Mouse (Mus musculus): ENCODE results near the gene Cib4. TPM values are rescaled to one million over a fixed set of nuclear protein-coding genes. Genes with fewer than 3 reads are reported as not detected.

Cib4 gene
- polyA plus RNA-seq, 1 experiment from 2014 or later: not detected

GRCm38 (mm10) chr5:30496821-30497220 lies 48.8 kb downstream of the Cib4 start:
- WGBS: 86% methylated on average over 8 of the region's 8 CpGs
- no peak for ATAC-seq (ENCODE audit: low FRiP score, low read depth)

DNA sequence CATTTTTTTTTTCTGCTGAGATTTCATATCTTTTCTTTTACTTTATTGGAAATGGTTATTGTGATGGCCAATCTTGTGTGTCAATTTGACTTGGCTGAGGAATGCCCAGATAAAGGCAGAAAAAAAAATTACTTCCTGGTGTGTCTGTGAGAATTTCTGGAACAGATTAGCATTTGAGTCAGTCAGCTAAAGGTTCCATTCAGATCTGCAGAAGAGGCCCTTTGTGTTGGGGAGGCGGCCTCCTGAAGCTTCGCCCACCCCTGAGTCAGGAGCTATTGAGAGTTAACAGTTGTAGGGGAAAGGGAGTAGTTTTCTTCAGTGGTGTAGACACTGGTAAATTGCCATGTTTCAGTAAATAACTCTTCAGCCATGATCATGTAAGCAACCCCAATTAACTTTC lies 50.3 kb downstream of the Cib4 start:
- Histone ChIP-seq H3K9me3 (no peaks in the 10 kb centered on the region), H3K4me1 (replicated peaks) (no peaks in the 10 kb centered on the region), H3K27me3 (no peaks in the 10 kb centered on the region), H3K4me2 (no peak overlapping the region), H3K36me3 (no peaks in the 10 kb centered on the region), H3K27ac (replicated peaks) (no peak overlapping the region), H3K9ac (no peak overlapping the region), H3K4me3 (no peak overlapping the region)
- 49% methylated on average over 2 of the region's 2 CpGs for WGBS
- no peak for ATAC-seq (ENCODE audit: low FRiP score, low read depth)

More at GRCm38 (mm10) chr5:30496821-30497220, 48.8 kb downstream of the Cib4 start:
- Histone ChIP-seq H3K4me2 (no peak overlapping the region), H3K9me3 (no peaks in the 10 kb centered on the region), H3K27me3 (no peaks in the 10 kb centered on the region), H3K36me3 (no peaks in the 10 kb centered on the region), H3K9ac (no peak overlapping the region), H3K4me3 (no peak overlapping the region), H3K27ac (replicated peaks) (no peak overlapping the region), H3K4me1 (replicated peaks) (no peaks in the 10 kb centered on the region)

GRCm38 (mm10) chr5:30494606-30495005 lies 51.0 kb downstream of the Cib4 start:
- 87% methylated on average over 7 of the region's 7 CpGs for WGBS
- Histone ChIP-seq H3K9me3 (no peaks in the 10 kb centered on the region), H3K36me3 (no peaks in the 10 kb centered on the region), H3K4me3 (no peak overlapping the region), H3K27ac (replicated peaks) (no peak overlapping the region), H3K9ac (no peak overlapping the region), H3K27me3 (no peaks in the 10 kb centered on the region), H3K4me2 (no peak overlapping the region), H3K4me1 (replicated peaks) (no peaks in the 10 kb centered on the region)
- ATAC-seq (ENCODE audit: low FRiP score, low read depth): no peak

DNA sequence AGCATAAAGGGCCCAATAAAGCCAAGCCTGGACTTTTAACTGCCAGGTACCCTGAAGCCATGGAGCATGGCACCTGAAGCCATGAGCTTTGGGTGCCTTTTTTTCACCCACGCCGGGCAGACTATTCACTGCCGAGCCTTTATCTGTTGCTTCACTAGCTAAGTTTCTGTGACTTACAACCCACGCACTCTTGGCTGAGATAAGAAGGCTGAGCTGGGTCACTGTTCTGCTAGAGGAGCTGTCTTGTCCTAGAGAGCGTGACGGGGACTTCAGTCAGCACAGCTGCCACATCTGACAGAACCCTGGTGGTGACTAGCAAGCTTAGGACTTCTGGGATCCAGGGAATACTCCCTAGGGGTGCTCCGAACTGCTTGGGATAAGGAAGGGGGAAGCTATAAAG lies 51.9 kb downstream of the Cib4 start:
- no peaks in the 10 kb centered on the region for H3K4me1 ChIP-seq (replicated peaks)
- no peaks in the 10 kb centered on the region for H3K9me3 ChIP-seq
- H3K36me3 ChIP-seq: no peaks in the 10 kb centered on the region
- 85% methylated on average over 7 of the region's 7 CpGs for WGBS
- no peak overlapping the region for H3K27ac ChIP-seq (replicated peaks)
- no peak overlapping the region for H3K9ac ChIP-seq
- no peak overlapping the region for H3K4me3 ChIP-seq
- ATAC-seq (ENCODE audit: low FRiP score, low read depth): no peak
- no peak overlapping the region for H3K4me2 ChIP-seq
- no peaks in the 10 kb centered on the region for H3K27me3 ChIP-seq

- no peak overlapping the region for H3K9ac ChIP-seq
- no peak overlapping the region for H3K4me3 ChIP-seq
- no peak for ATAC-seq (ENCODE audit: low FRiP score, low read depth)
- no peaks in the 10 kb centered on the region for H3K9me3 ChIP-seq
- no peaks in the 10 kb centered on the region for H3K27me3 ChIP-seq
- H3K4me1 ChIP-seq (replicated peaks): no peaks in the 10 kb centered on the region
- WGBS: 83% methylated on average over 5 of the region's 5 CpGs
- H3K36me3 ChIP-seq: no peaks in the 10 kb centered on the region
- no peak overlapping the region for H3K4me2 ChIP-seq
- no peak overlapping the region for H3K27ac ChIP-seq (replicated peaks)
Observed at GRCm38 (mm10) chr5:30490845-30491244, 54.8 kb downstream of the Cib4 start.

DNA sequence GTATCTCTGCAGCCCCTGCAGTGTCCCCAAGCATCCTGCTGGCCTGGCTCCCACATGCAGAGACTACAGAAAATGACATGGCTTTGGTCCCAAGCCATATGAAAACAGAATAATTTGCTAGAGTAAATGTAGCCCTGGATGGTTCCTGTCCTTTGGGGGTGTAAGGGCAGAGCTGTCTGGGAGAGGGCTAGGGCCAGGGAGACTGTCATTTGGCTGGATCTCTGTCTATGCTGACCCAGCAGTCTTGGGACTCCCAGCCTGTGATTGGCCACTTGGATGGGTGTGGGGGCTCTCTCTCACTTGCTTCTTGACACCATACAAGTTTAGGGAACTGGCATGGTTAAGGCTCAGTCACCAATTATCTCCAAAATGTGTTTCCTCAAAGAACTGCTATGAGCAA lies 55.4 kb downstream of the Cib4 start:
- H3K27me3 ChIP-seq: no peaks in the 10 kb centered on the region
- no peak overlapping the region for H3K4me2 ChIP-seq
- no peaks in the 10 kb centered on the region for H3K36me3 ChIP-seq
- ATAC-seq (ENCODE audit: low FRiP score, low read depth): no peak
- H3K4me1 ChIP-seq (replicated peaks): no peaks in the 10 kb centered on the region
- no peak overlapping the region for H3K27ac ChIP-seq (replicated peaks)
- no peak overlapping the region for H3K4me3 ChIP-seq
- no peak overlapping the region for H3K9ac ChIP-seq
- no peaks in the 10 kb centered on the region for H3K9me3 ChIP-seq

DNA sequence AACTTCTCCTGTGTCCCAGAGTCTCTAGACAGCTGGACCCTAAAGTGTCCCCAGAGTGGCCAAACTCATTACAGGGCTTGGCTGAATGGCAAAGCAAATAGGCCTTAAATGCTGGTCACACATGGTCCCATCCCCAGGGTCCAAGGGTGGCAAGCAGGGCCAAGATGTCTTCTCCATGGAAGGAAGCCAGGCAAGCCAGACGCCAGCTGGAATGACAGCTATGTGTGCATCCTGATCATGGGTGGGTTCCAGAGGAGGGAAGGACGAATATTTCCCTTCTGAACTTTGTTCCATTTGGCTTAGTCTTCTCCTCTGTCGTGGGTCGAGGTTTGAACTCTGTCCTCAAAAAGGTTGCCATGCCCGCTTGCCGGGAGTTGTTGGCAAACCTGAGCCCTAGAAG lies 60.5 kb downstream of the Cib4 start:
- no peaks in the 10 kb centered on the region for H3K36me3 ChIP-seq
- H3K4me1 ChIP-seq (replicated peaks): no peaks in the 10 kb centered on the region
- H3K27ac ChIP-seq (replicated peaks): no peak overlapping the region
- H3K4me3 ChIP-seq: no peak overlapping the region
- H3K9me3 ChIP-seq: no peaks in the 10 kb centered on the region
- ATAC-seq (ENCODE audit: low FRiP score, low read depth): no peak
- H3K4me2 ChIP-seq: no peak overlapping the region
- no peaks in the 10 kb centered on the region for H3K27me3 ChIP-seq
- H3K9ac ChIP-seq: no peak overlapping the region
- WGBS: 71% methylated on average over 6 of the region's 6 CpGs

DNA sequence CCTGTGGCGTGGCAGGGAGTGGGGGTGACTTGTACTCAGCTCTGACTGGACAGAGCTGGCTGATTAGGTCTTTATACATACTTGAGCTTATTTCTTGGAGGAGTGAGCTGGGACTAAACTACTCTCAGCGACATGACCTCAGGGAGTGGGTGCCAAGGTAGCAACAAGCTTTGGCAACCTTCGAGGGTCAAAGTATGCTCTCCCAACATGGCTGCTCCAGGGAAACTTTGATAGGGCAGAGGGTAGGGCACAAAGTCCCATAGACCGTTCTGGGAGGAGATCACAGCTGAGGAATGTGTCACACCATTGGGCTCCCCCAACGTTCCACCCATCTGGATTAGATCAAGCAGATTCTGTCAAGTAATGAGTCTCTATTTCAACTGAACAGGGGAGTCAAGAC lies 61.0 kb downstream of the Cib4 start:
- Histone ChIP-seq H3K4me3 (no peak overlapping the region), H3K27ac (replicated peaks) (no peak overlapping the region), H3K4me2 (no peak overlapping the region), H3K27me3 (no peaks in the 10 kb centered on the region), H3K9me3 (no peaks in the 10 kb centered on the region), H3K4me1 (replicated peaks) (no peaks in the 10 kb centered on the region), H3K9ac (no peak overlapping the region), H3K36me3 (no peaks in the 10 kb centered on the region)
- no peak for ATAC-seq (ENCODE audit: low FRiP score, low read depth)
- 81% methylated on average over 5 of the region's 5 CpGs for WGBS

- no peaks in the 10 kb centered on the region for H3K4me1 ChIP-seq (replicated peaks)
- no peaks in the 10 kb centered on the region for H3K36me3 ChIP-seq
- H3K4me2 ChIP-seq: no peak overlapping the region
- no peak for ATAC-seq (ENCODE audit: low FRiP score, low read depth)
- H3K4me3 ChIP-seq: no peak overlapping the region
- H3K9ac ChIP-seq: no peak overlapping the region
- H3K27ac ChIP-seq (replicated peaks): no peak overlapping the region
- WGBS: 73% methylated on average over 8 of the region's 8 CpGs
- no peaks in the 10 kb centered on the region for H3K9me3 ChIP-seq
- no peaks in the 10 kb centered on the region for H3K27me3 ChIP-seq
Observed at GRCm38 (mm10) chr5:30483533-30483932, 62.1 kb downstream of the Cib4 start.

DNA sequence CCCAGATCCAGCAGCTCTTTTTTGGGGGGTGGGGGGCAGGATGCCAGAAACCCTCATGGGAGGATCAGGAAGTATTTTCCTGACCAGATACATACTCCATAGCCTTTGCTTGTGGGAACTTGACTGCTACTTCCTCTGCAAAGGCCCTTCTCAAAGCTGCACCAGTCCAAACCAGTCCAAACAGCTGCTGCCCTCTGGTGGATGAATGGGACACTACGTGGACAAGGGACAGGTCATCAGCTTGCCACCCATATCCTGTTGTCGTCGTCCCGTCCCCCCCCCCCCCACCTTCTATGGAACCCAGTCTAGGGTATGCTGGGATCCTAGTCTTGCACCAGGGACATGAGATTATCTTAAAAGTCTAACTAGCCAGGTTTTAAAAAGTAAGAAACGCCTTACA lies 63.3 kb downstream of the Cib4 start:
- Histone ChIP-seq H3K4me2 (no peak overlapping the region), H3K9me3 (no peaks in the 10 kb centered on the region), H3K9ac (no peak overlapping the region), H3K4me3 (no peak overlapping the region), H3K36me3 (no peaks in the 10 kb centered on the region), H3K27ac (replicated peaks) (no peak overlapping the region), H3K27me3 (no peaks in the 10 kb centered on the region), H3K4me1 (replicated peaks) (no peaks in the 10 kb centered on the region)
- WGBS: 26% methylated on average over 3 of the region's 5 CpGs
- peak; percentile 79; the same call in 1 of the 2 replicates for ATAC-seq (ENCODE audit: low FRiP score, low read depth)

GRCm38 (mm10) chr5:30476534-30476933 lies 69.1 kb downstream of the Cib4 start:
- no peak for ATAC-seq (ENCODE audit: low FRiP score, low read depth)
- H3K4me1 ChIP-seq (replicated peaks): no peaks in the 10 kb centered on the region
- no peak overlapping the region for H3K9ac ChIP-seq
- H3K27me3 ChIP-seq: no peaks in the 10 kb centered on the region
- no peak overlapping the region for H3K4me3 ChIP-seq
- H3K36me3 ChIP-seq: no peaks in the 10 kb centered on the region
- H3K9me3 ChIP-seq: no peaks in the 10 kb centered on the region
- 41% methylated on average over 10 of the region's 10 CpGs for WGBS
- H3K27ac ChIP-seq (replicated peaks): no peak overlapping the region
- H3K4me2 ChIP-seq: no peak overlapping the region

GRCm38 (mm10) chr5:30472148-30472547 lies 73.5 kb downstream of the Cib4 start:
- Histone ChIP-seq H3K36me3 (no peaks in the 10 kb centered on the region), H3K4me1 (replicated peaks) (peaks cover 9% of the 10 kb centered on the region), H3K9me3 (no peaks in the 10 kb centered on the region), H3K9ac (no peak overlapping the region), H3K4me2 (no peak overlapping the region), H3K27ac (replicated peaks) (no peak overlapping the region), H3K27me3 (0 out of 2 replicates have a peak, but pooled peaks cover 5% of the 10 kb centered on the region), H3K4me3 (no peak overlapping the region)
- WGBS: 81% methylated on average over 5 of the region's 5 CpGs
- no peak for ATAC-seq (ENCODE audit: low FRiP score, low read depth)

DNA sequence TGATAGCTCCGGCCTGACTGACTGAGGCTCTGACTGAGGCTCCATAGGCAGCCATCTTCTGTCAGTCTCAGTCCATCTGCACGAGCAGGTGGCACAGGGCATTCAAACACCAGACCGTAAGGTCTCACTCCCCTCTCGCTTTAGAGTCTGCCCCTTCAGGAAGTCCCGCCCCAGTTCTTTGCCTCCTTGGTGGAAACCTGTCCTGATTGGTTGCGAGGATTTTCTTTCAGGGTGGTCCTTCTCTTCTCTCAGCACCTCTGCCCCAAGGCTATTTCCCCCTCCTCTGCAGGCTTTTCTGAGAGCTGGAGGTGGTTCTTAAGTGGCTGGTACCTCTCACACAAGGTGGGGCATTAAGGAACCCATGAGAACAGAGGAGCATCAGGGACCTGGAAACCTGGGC lies 75.2 kb downstream of the Cib4 start:
- no peaks in the 10 kb centered on the region for H3K9me3 ChIP-seq
- H3K9ac ChIP-seq: no peak overlapping the region
- H3K4me3 ChIP-seq: no peak overlapping the region
- no peak for ATAC-seq (ENCODE audit: low FRiP score, low read depth)
- H3K36me3 ChIP-seq: no peaks in the 10 kb centered on the region
- no peak overlapping the region for H3K4me2 ChIP-seq
- no peak overlapping the region for H3K27ac ChIP-seq (replicated peaks)
- H3K4me1 ChIP-seq (replicated peaks): peaks cover 25% of the 10 kb centered on the region
- 0 out of 2 replicates have a peak, but pooled peaks cover 5% of the 10 kb centered on the region for H3K27me3 ChIP-seq
- 55% methylated on average over 6 of the region's 6 CpGs for WGBS
